Mouse (Mus musculus): ENCODE data around the gene Tulp1.

Tulp1 gene

DNA sequence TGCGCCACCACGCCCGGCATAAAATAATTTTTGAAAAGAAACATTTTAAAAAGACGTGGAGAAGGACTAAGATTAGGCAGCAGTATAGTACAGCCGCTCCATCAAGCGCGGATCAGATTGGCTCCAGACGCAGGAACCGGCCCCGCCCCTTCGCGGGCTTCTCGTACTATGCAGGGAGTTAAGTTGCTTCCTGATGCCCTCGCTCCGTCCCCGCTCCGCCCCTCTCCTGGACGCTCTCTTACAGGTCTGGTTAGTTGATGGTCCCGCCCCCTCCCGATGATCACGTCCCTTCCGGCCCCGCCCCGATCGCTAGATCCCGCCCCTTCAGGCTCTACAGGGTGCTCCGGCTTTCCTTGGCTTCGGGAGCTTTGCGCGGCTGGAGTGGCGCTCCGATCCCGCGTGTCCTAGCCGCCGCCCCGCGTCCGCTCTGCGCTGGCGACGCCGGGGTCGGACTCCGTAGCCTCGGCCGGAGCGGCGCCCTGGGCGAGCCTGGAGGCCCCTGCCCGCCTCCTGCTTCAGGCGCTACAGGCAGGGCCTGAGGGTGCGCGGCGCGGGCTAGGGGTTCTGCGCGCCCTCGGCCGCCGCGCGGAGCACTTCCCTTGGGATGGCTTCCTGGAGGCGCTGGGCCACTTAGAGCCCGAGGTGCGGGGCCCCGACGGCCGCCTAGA is 51.7 kb downstream of the Tulp1 start, which contains the start of gene Fance:
Fance (plus strand) TSS at position 308 of the 668 bp plus-strand sequence.
- DNase-seq (ENCODE audit: low spot score) = peak; percentile 76

DNA sequence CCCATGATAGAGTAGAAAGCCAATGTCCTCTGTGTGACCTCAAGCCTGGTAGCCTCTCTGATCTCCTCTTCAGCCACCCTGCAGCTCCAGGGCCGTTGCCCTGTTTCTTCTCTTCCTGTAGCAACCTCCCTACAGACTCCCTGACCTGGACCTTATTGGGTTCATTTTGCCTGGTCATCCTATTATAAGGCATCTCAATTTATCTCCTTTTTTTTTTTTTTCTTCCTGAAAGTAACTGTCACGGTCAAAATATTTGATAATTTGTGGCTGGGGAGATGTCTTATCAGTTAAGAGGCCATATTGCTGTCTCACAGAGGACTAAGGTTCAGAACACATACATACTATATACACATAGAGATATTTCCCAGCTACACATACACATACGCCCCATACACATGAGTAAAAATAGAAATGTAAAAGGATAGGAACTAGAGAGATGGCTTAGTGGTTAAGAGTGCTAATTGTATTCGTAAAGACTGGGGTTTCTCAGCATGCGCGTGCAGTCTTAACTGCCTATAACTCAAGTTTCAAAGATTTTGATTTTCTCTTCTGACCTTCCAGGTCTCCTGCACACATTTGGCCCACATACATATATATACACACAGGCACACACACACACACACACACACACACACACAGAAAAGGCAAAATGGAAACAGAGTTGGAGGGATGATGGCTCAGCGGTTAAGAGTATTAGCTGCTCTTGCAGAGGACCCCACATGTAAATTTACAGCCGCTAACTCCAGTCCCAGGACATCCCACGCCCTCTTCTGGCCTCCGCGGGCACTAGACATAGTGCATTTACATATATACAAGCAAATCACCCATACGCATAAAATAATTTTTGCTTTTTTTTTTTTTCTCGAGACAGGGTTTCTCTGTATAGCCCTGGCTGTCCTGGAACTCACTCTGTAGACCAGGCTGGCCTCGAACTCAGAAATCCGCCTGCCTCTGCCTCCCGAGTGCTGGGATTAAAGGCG is 52.5 kb downstream of the Tulp1 start:
- DNase-seq (ENCODE audit: low spot score) = no peak

DNA sequence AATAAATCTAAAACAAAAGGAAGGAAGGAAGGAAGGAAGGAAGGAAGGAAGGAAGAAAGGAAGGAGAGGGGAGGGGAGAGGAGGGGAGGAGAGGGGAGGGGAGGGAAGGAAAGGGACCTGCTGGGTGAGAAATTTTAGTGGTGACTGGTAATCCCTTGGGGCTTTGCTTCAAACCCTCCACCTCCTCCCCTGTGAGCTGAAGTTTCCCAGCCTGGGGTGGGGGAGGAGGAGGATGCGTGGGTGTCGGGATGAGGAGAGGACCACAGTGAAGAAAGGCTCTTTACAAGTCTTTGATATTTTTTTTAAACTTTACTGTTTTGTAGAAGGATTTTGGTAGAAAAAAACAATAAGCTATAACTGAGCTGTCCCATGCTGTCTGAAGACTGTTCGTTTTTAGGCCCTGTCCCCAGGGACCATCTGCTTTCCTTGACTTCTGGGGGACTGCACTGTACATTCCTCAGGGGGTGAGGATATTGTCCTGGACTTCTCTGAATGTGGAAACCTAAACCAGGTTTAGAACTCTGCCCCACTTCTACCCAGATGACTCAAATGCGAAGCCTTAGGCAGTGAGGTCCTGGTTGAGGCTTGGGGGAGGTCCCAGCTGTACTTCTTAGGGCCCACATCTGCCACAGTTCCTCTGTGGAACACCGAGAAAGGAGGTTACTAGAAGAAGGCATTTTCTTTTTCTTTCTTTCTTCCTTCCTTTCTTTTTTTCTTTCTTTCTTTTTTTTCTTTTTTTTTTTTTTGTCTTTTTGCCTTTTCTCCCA is 53.5 kb downstream of the Tulp1 start:
- no peak for DNase-seq (ENCODE audit: low spot score)

DNA sequence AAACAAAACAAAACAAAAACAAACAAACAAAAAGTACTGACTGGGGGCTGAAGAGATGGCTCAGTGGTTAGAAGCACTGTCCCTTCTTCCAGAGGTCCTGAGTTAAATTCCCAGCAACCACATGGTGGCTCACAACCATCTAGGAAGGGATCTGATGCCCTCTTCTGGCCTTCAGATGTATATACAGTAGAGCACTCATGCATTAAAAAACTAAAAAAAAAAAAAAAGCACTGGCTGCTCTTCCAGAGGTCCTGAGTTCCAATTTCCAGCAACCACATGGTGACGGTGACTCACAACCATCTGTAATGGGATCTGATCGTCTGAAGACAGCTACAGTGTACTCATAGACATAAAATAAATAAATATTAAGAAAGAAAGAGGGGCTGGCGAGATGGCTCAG is 54.2 kb downstream of the Tulp1 start:
- no peak for DNase-seq (ENCODE audit: low spot score)

DNA sequence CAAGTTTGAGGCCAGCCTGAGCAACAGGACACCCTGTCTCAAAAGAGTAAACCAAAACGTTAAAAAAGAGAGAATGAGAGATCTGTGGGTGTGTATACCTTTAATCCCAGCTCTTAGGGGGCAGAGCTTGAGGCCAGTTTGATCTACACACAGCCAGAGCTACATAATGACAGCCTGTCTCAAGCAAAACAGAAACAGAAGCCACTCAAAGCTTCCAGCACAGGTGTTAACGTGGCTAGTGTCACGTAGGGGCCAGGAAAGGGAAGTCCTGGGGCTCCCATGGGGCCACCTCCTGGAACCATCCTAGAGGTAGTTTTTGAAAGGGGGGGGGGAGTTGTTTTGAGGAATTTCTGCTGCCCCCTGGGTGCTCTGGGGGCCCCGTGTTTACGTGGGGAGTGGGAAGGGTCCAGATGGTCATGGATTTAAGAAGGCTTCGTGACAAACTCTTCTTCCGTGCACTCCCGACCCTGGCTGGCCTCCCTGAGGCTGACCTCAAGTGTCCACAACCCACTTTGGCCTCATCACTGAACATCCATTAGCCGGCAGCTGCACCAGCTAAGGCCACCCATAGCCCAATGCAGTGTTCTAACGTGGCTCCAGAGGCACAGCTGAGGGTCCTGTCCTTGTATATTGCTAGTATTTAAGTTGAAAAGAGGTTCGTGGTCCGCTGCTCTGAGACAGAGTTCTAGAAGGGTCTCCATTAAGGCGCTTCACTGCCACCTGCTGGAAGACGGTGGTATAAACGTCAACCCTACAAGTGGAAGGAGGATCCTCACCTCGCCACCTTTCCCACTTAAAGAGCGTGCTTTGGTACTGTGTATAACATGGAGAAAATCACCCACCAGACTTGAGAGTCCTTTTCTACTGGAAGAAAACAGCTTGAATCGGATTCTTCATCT is 56.5 kb downstream of the Tulp1 start:
- peak; percentile 74 for DNase-seq (ENCODE audit: low spot score)

DNA sequence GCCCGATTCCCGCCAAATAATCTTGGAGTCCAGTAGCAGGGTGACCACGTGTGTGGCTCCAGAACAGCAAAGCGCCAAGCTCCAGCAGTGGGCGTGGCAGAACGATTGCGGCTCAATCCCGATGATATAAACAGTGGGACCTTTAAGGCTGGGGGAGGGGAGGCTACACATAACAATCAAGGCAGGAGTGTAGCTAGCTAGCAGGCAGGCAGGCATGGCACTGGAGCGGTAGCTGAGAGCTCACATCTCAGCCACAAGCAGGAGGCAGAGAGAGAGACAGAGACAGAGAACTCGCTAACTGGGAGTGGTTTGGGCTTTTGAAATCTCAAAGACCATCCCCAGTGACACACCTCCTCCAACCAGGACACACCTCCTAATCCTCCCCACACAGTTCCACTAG is 59.9 kb downstream of the Tulp1 start:
- no peak for DNase-seq (ENCODE audit: low spot score)

Measured in urinary bladder, postnatal 10 days (tissue).